Mouse (Mus musculus) intestine, embryonic 15.5 days (tissue): ENCODE measurements around the gene Opa3. TPM values are rescaled to one million over a fixed set of nuclear protein-coding genes. Genes with fewer than 3 reads are reported as not detected.
A peak's percentile ranks its signal among the peaks of the same experiment; 100 is the strongest.

Experiments used
- ATAC-seq: fragments of 200-750 bp; cut with Nextera tagmentation; 2 replicates; pipeline ENCODE4 v1.8.0; 2017; ENCODE audit warnings: moderate TSS enrichment, moderate library complexity
- H3K27ac ChIP-seq: fragments of 300-500 bp; sonication (generic); 2 replicates; pipeline ENCODE4 v1.5.1; 2015; ENCODE audit warnings: mild to moderate bottlenecking, inconsistent platforms
- H3K27me3 ChIP-seq: fragments of 300-500 bp; sonication (generic); replicated peaks from 2 replicates; pipeline ENCODE4 v1.6.1; 2015; ENCODE audit warnings: inconsistent platforms
- H3K36me3 ChIP-seq: fragments of 300-500 bp; sonication (generic); 2 replicates; pipeline ENCODE4 v1.6.1; 2015; ENCODE audit warnings: inconsistent platforms
- H3K4me1 ChIP-seq: fragments of 300-500 bp; sonication (generic); replicated peaks from 2 replicates; pipeline ENCODE4 v1.6.1; 2015; ENCODE audit warnings: inconsistent platforms
- H3K4me2 ChIP-seq: fragments of 300-500 bp; sonication (generic); replicated peaks from 2 replicates; pipeline ENCODE4 v1.6.1; 2015; ENCODE audit warnings: mild to moderate bottlenecking, inconsistent platforms
- H3K4me3 ChIP-seq: fragments of 300-500 bp; sonication (generic); replicated peaks from 2 replicates; pipeline ENCODE4 v1.5.1; 2015; ENCODE audit warnings: inconsistent platforms
- H3K9ac ChIP-seq: fragments of 300-500 bp; sonication (generic); 2 replicates; pipeline ENCODE4 v1.6.1; 2015; ENCODE audit warnings: inconsistent platforms
- H3K9me3 ChIP-seq: fragments of 300-500 bp; sonication (generic); 2 replicates; pipeline ENCODE4 v1.6.1; 2016; ENCODE audit warnings: inconsistent platforms
- WGBS: fragments of 180-500 bp; shearing (Covaris S2); methylation state at CpG from one replicate; pipeline ENCODE4 v1.1.7; 2015; 5-methylcytosine and 5-hydroxymethylcytosine counted together
- polyA plus RNA-seq: library from polyadenylated mRNA; unstranded; fragments of >200 nt; fragmentation: Nextera tagmentation; extraction: Ambion mirVana; gene quantifications from 2 replicates; pipeline ENCODE4 v1.2.1, GENCODE M21; 2015

The Opa3 gene
- polyA plus RNA-seq, 1 experiment from 2014 or later: 36.8 TPM

- peak; percentile 71 for ATAC-seq
- no peaks in the 10 kb centered on the region for H3K9me3 ChIP-seq
- H3K9ac ChIP-seq: peak overlapping the region; percentile 45
- peaks cover 12% of the 10 kb centered on the region for H3K4me1 ChIP-seq
- H3K4me2 ChIP-seq: peak overlapping the region; percentile 83
- no peak overlapping the region for H3K27ac ChIP-seq
- H3K36me3 ChIP-seq: no peaks in the 10 kb centered on the region
- no peaks in the 10 kb centered on the region for H3K27me3 ChIP-seq
- WGBS: 13% methylated on average over 21 of the region's 22 CpGs
- H3K4me3 ChIP-seq: peak overlapping the region; percentile 37
Measured at GRCm38 (mm10) chr7:19295503-19296185, 67.5 kb downstream of the Opa3 start.

- no peak overlapping the region for H3K4me2 ChIP-seq
- peaks cover 5% of the 10 kb centered on the region; the same call in 1 of the 2 replicates for H3K27me3 ChIP-seq
- no peaks in the 10 kb centered on the region for H3K9me3 ChIP-seq
- no peaks in the 10 kb centered on the region for H3K36me3 ChIP-seq
- ATAC-seq: no peak
- H3K4me1 ChIP-seq: 0 out of 2 replicates have a peak, but pooled peaks cover 10% of the 10 kb centered on the region
- WGBS: 86% methylated on average over 6 of the region's 6 CpGs
- H3K9ac ChIP-seq: no peak overlapping the region
- H3K4me3 ChIP-seq: no peak overlapping the region
- no peak overlapping the region for H3K27ac ChIP-seq
Measured at GRCm38 (mm10) chr7:19297034-19297433, 68.9 kb downstream of the Opa3 start.

GRCm38 (mm10) chr7:19297794-19298193 lies 69.7 kb downstream of the Opa3 start:
- Histone ChIP-seq H3K27ac (no peak overlapping the region), H3K27me3 (peaks cover 13% of the 10 kb centered on the region; the same call in 1 of the 2 replicates), H3K4me3 (no peak overlapping the region), H3K9me3 (no peaks in the 10 kb centered on the region), H3K36me3 (no peaks in the 10 kb centered on the region), H3K4me1 (0 out of 2 replicates have a peak, but pooled peaks cover 11% of the 10 kb centered on the region), H3K9ac (no peak overlapping the region), H3K4me2 (no peak overlapping the region)
- 87% methylated on average over 5 of the region's 5 CpGs for WGBS
- no peak for ATAC-seq

GRCm38 (mm10) chr7:19299194-19299593 lies 71.1 kb downstream of the Opa3 start:
- H3K4me2 ChIP-seq: no peak overlapping the region
- H3K9me3 ChIP-seq: no peaks in the 10 kb centered on the region
- no peak for ATAC-seq
- 20% methylated on average over 3 of the region's 3 CpGs for WGBS
- peaks cover 17% of the 10 kb centered on the region; the same call in 1 of the 2 replicates for H3K4me1 ChIP-seq
- no peak overlapping the region for H3K27ac ChIP-seq
- H3K4me3 ChIP-seq: no peak overlapping the region
- no peak overlapping the region for H3K9ac ChIP-seq
- H3K36me3 ChIP-seq: no peaks in the 10 kb centered on the region
- H3K27me3 ChIP-seq: peaks cover 26% of the 10 kb centered on the region

GRCm38 (mm10) chr7:19300501-19301421 lies 72.6 kb downstream of the Opa3 start:
- H3K27me3 ChIP-seq: peaks cover 42% of the 10 kb centered on the region
- no peaks in the 10 kb centered on the region for H3K9me3 ChIP-seq
- H3K9ac ChIP-seq: peak overlapping the region; percentile 18

GRCm38 (mm10) chr7:19301461-19302263 lies 73.5 kb downstream of the Opa3 start:
- H3K36me3 ChIP-seq: no peaks in the 10 kb centered on the region
- H3K4me3 ChIP-seq: peak overlapping the region; percentile 43
- H3K27me3 ChIP-seq: peaks cover 51% of the 10 kb centered on the region
- H3K4me2 ChIP-seq: peak overlapping the region; percentile 47
- H3K4me1 ChIP-seq: peaks cover 27% of the 10 kb centered on the region
- WGBS: 11% methylated on average over 16 of the region's 16 CpGs
- 0 out of 2 replicates have a peak overlapping the region, but pooled peaks have one; percentile 6 for H3K9ac ChIP-seq
- no peak for ATAC-seq
- no peak overlapping the region for H3K27ac ChIP-seq
- no peaks in the 10 kb centered on the region for H3K9me3 ChIP-seq

More at GRCm38 (mm10) chr7:19300501-19301421, 72.6 kb downstream of the Opa3 start:
- Histone ChIP-seq H3K4me2 (peak overlapping the region; percentile 47), H3K27ac (no peak overlapping the region), H3K4me1 (peaks cover 27% of the 10 kb centered on the region), H3K36me3 (no peaks in the 10 kb centered on the region), H3K4me3 (peak overlapping the region; percentile 43)
- WGBS: under 1% methylated on average over 29 of the region's 29 CpGs
- ATAC-seq: peak; percentile 87

GRCm38 (mm10) chr7:19302264-19303045 lies 74.3 kb downstream of the Opa3 start:
- Histone ChIP-seq H3K9ac (no peak overlapping the region), H3K4me2 (peak overlapping the region; percentile 47), H3K4me1 (peaks cover 27% of the 10 kb centered on the region), H3K9me3 (no peaks in the 10 kb centered on the region), H3K27ac (no peak overlapping the region), H3K4me3 (no peak overlapping the region; the same call in 1 of the 2 replicates), H3K36me3 (no peaks in the 10 kb centered on the region), H3K27me3 (peaks cover 58% of the 10 kb centered on the region)
- ATAC-seq: no peak
- WGBS: 51% methylated on average over 13 of the region's 13 CpGs

GRCm38 (mm10) chr7:19303046-19303305 lies 74.8 kb downstream of the Opa3 start:
- no peak overlapping the region for H3K4me2 ChIP-seq
- H3K4me3 ChIP-seq: no peak overlapping the region
- no peak overlapping the region for H3K27ac ChIP-seq
- peaks cover 58% of the 10 kb centered on the region for H3K27me3 ChIP-seq
- no peaks in the 10 kb centered on the region for H3K9me3 ChIP-seq
- H3K9ac ChIP-seq: no peak overlapping the region
- no peaks in the 10 kb centered on the region for H3K36me3 ChIP-seq
- peaks cover 31% of the 10 kb centered on the region for H3K4me1 ChIP-seq
- 75% methylated on average over 12 of the region's 12 CpGs for WGBS
- ATAC-seq: no peak

- Histone ChIP-seq H3K9ac (no peak overlapping the region), H3K36me3 (no peaks in the 10 kb centered on the region), H3K27ac (no peak overlapping the region), H3K4me3 (peak overlapping the region; percentile 35), H3K27me3 (peaks cover 58% of the 10 kb centered on the region), H3K4me1 (peaks cover 31% of the 10 kb centered on the region), H3K9me3 (no peaks in the 10 kb centered on the region), H3K4me2 (peak overlapping the region; percentile 66)
- ATAC-seq: no peak
- WGBS: under 1% methylated on average over 16 of the region's 16 CpGs
Measured at GRCm38 (mm10) chr7:19303770-19304169, 75.6 kb downstream of the Opa3 start.

GRCm38 (mm10) chr7:19304501-19305412 lies 76.6 kb downstream of the Opa3 start:
- Histone ChIP-seq H3K9ac (peak overlapping the region; percentile 22), H3K4me2 (peak overlapping the region; percentile 66), H3K4me3 (peak overlapping the region; percentile 35), H3K4me1 (peaks cover 37% of the 10 kb centered on the region), H3K27me3 (peaks cover 58% of the 10 kb centered on the region), H3K9me3 (no peaks in the 10 kb centered on the region), H3K36me3 (no peaks in the 10 kb centered on the region), H3K27ac (no peak overlapping the region)
- WGBS: 3% methylated on average over 48 of the region's 48 CpGs
- no peak for ATAC-seq

- H3K4me3 ChIP-seq: peak overlapping the region; percentile 35; the same call in 1 of the 2 replicates
- no peak overlapping the region for H3K27ac ChIP-seq
- H3K4me1 ChIP-seq: peaks cover 36% of the 10 kb centered on the region
- H3K27me3 ChIP-seq: peaks cover 58% of the 10 kb centered on the region
- no peaks in the 10 kb centered on the region for H3K9me3 ChIP-seq
- 11% methylated on average over 6 of the region's 6 CpGs for WGBS
- H3K9ac ChIP-seq: peak overlapping the region; percentile 22; the same call in 1 of the 2 replicates
- H3K4me2 ChIP-seq: peak overlapping the region; percentile 66
- no peaks in the 10 kb centered on the region for H3K36me3 ChIP-seq
- no peak for ATAC-seq
Measured at GRCm38 (mm10) chr7:19305413-19305735, 77.2 kb downstream of the Opa3 start.
